Mouse (Mus musculus) embryonic fibroblast, embryonic 13.5 days (primary cell): ENCODE results near the gene Dennd5a.

Source experiments
- CTCF ChIP-seq: IDR thresholded peaks from 2 replicates; pipeline ENCODE4 v1.5.1; 2011; ENCODE audit warnings: mild to moderate bottlenecking, control low read depth, low read length, moderate library complexity, borderline replicate concordance; ENCODE audit not compliant: insufficient read depth
- POLR2A ChIP-seq: IDR thresholded peaks from 2 replicates; pipeline ENCODE4 v1.6.1; 2011; ENCODE audit warnings: low read depth, mild to moderate bottlenecking, control low read depth, low read length, moderate library complexity

DNA sequence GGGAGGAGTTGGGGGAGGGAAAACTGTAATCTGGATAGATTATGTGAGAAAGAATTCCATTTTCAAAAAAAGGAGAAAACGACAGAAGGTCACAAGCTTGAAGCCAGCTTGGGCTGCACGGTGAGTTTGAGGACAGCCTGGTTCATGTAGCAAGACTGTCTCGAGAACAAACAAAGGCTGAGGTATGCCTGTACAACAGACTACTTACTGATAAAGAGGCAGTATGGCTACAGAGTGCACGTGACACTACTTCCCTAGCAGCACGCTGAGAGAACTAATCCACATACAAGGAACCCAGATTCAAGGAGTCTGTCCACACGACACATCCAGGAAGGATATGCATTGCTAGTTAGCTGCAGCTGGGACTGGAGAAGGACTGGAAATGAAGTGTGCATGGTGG, 100.9 kb downstream of the Dennd5a start:
- TF ChIP-seq POLR2A = no peak
- TF ChIP-seq CTCF = no peak
